Mouse (Mus musculus): ENCODE data around the gene Ptpn3. TPM values are rescaled to one million over a fixed set of nuclear protein-coding genes. Genes with fewer than 3 reads are reported as not detected.
"Not testable (repeated sequence)": the region's sequence is repeated elsewhere in the genome, so short reads cannot be mapped to it uniquely, and the experiment has no call there.

The Ptpn3 gene
- total and polyA plus RNA-seq, 3 experiments: 10.7 to 41.5 (median 32.4) TPM

- Histone ChIP-seq H3K4me3 (no peak overlapping the region), H3K79me2 (replicated peaks; ENCODE audit: control insufficient read depth, insufficient read depth, low read length) (no peaks in the 10 kb centered on the region), H3K27ac (peak overlapping the region; percentile 26; the same call in 1 of the 2 replicates), H3K36me3 (ENCODE audit: control insufficient read depth, insufficient read depth, low read length) (no peaks in the 10 kb centered on the region), H3K4me1 (ENCODE audit: control insufficient read depth, insufficient read depth, low read length) (peaks cover 4% of the 10 kb centered on the region; the same call in 1 of the 2 replicates), H3K9ac (ENCODE audit: low read depth, low read length) (no peak overlapping the region), H3K27me3 (ENCODE audit: control insufficient read depth, insufficient read depth, low read length) (no peaks in the 10 kb centered on the region)
- 13% methylated on average over 8 of the region's 8 CpGs for WGBS
- intact Hi-C loops (cut with DNase I): loop anchor here (1.0 kb wide), 2 partner anchors 45 to 210 kb away; no protein-coding TSS in a partner anchor
- TF ChIP-seq EP300 (IDR thresholded peaks at IDR 0.05; ENCODE audit: insufficient read depth, low read depth, low read length): 0 out of 2 replicates have a peak, but pooled peaks have one; percentile 68
- TF ChIP-seq POLR2A (IDR thresholded peaks at IDR 0.05; ENCODE audit: insufficient read depth, low read depth, low read length): no peak
- TF ChIP-seq CTCF (IDR thresholded peaks at IDR 0.05): no peak; the same call in 1 of the 2 replicates
- DNase-seq: peak; percentile 59 to 62
Measured at GRCm38 (mm10) chr4:57275116-57275743, 26.4 kb downstream of the Ptpn3 start.

DNA sequence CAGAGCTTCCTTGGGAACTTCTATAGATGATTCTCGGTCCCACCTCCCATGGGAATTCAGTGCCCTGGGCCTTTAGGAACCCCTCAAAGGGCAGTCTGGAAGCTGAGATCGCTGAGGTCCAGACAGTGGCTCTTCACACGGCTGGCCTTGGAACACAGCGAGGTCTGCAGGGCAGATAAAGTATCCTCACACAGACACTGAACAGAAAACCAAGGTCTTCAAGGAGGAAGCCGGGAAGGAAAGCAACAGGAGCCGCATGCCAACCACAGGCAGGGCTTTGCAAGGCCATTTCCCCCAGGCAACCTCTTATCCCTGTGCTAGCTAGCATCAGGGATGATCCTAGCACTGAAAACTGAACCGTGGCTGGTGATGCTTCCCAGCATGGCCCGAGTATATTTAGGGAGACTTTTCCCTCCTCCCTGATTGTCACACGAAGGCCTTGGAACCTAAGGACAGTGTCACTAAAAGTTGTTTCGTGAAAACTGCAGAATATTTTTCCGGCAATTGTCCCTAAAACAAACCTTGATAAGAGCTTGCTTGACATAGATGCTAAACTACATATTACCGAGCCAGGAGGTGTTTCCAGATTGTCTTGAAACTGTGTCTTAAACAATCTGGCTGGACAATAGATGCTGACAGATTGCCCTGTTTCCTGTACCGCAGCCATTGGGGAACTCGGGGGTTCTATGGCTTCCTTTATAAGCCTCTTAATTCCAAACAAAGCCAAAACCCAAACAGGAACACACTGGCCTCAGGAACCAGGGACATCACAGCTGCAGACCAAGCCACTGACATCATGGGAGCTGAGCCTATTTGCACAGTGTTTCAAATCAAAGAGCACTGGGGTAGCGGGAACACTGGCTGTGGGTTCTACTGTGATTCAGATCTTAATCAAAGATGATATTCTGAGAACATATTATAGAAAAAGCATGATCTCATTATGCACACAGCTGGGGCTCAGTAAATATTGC, 27.8 kb downstream of the Ptpn3 start:
- TF ChIP-seq CTCF (IDR thresholded peaks at IDR 0.05) (no peak), EP300 (IDR thresholded peaks at IDR 0.05; ENCODE audit: insufficient read depth, low read depth, low read length) (no peak), POLR2A (IDR thresholded peaks at IDR 0.05; ENCODE audit: insufficient read depth, low read depth, low read length) (no peak)
- intact Hi-C loops (cut with DNase I): no loop called here
- no peak for DNase-seq
- Histone ChIP-seq H3K27ac (no peak overlapping the region; the same call in 1 of the 2 replicates), H3K36me3 (ENCODE audit: control insufficient read depth, insufficient read depth, low read length) (no peaks in the 10 kb centered on the region), H3K4me1 (ENCODE audit: control insufficient read depth, insufficient read depth, low read length) (peaks cover 1% of the 10 kb centered on the region; the same call in 1 of the 2 replicates), H3K79me2 (replicated peaks; ENCODE audit: control insufficient read depth, insufficient read depth, low read length) (no peaks in the 10 kb centered on the region), H3K9ac (ENCODE audit: low read depth, low read length) (no peak overlapping the region), H3K27me3 (ENCODE audit: control insufficient read depth, insufficient read depth, low read length) (no peaks in the 10 kb centered on the region), H3K4me3 (no peak overlapping the region)
- WGBS: 39% methylated on average over 15 of the region's 15 CpGs

- H3K79me2 ChIP-seq (replicated peaks; ENCODE audit: control insufficient read depth, insufficient read depth, low read length): no peaks in the 10 kb centered on the region
- 74% methylated on average over 8 of the region's 8 CpGs for WGBS
- intact Hi-C loops (cut with DNase I): no loop called here
- peaks cover 3% of the 10 kb centered on the region; the same call in 1 of the 2 replicates for H3K4me1 ChIP-seq (ENCODE audit: control insufficient read depth, insufficient read depth, low read length)
- H3K27me3 ChIP-seq (ENCODE audit: control insufficient read depth, insufficient read depth, low read length): no peaks in the 10 kb centered on the region
- H3K4me3 ChIP-seq: no peak overlapping the region
- no peak overlapping the region for H3K27ac ChIP-seq
- TF ChIP-seq CTCF (IDR thresholded peaks at IDR 0.05): peak; percentile 58
- TF ChIP-seq POLR2A (IDR thresholded peaks at IDR 0.05; ENCODE audit: insufficient read depth, low read depth, low read length): no peak
- no peak for DNase-seq
- no peaks in the 10 kb centered on the region for H3K36me3 ChIP-seq (ENCODE audit: control insufficient read depth, insufficient read depth, low read length)
- H3K9ac ChIP-seq (ENCODE audit: low read depth, low read length): no peak overlapping the region
Measured at GRCm38 (mm10) chr4:57270991-57271390, 30.6 kb downstream of the Ptpn3 start.

GRCm38 (mm10) chr4:57270489-57270888, 31.1 kb downstream of the Ptpn3 start:
- H3K36me3 ChIP-seq (ENCODE audit: control insufficient read depth, insufficient read depth, low read length); H3K79me2 ChIP-seq (replicated peaks; ENCODE audit: control insufficient read depth, insufficient read depth, low read length); H3K27ac ChIP-seq; H3K4me1 ChIP-seq (ENCODE audit: control insufficient read depth, insufficient read depth, low read length); DNase-seq; H3K27me3 ChIP-seq (ENCODE audit: control insufficient read depth, insufficient read depth, low read length); H3K9ac ChIP-seq (ENCODE audit: low read depth, low read length); H3K4me3 ChIP-seq; intact Hi-C loops (cut with DNase I): not testable (repeated sequence)
- WGBS: 85% methylated on average over 5 of the region's 5 CpGs

DNA sequence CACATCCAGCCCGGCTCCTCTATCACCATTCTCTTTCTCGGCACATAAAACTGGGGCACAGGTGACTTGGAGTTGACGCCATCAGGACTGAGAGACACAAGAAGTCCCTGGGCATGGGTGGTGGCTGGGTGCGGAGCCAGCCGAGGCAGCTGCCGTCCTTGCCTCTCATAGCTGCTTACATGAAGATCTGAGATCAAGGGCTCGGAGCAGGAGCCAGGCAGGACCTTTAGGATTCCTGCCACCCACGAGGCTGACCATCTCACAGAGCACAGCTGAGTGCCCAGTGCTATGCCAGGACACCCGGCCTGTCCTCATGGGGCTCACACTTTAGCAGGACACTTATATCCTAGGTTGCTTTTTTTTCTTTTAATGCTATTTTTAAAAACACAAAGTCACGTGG, 32.3 kb downstream of the Ptpn3 start:
- Histone ChIP-seq H3K4me1 (ENCODE audit: control insufficient read depth, insufficient read depth, low read length) (peaks cover 3% of the 10 kb centered on the region; the same call in 1 of the 2 replicates), H3K36me3 (ENCODE audit: control insufficient read depth, insufficient read depth, low read length) (no peaks in the 10 kb centered on the region), H3K4me3 (no peak overlapping the region), H3K79me2 (replicated peaks; ENCODE audit: control insufficient read depth, insufficient read depth, low read length) (no peaks in the 10 kb centered on the region), H3K27me3 (ENCODE audit: control insufficient read depth, insufficient read depth, low read length) (no peaks in the 10 kb centered on the region), H3K9ac (ENCODE audit: low read depth, low read length) (no peak overlapping the region), H3K27ac (no peak overlapping the region; the same call in 1 of the 2 replicates)
- WGBS: 76% methylated on average over 10 of the region's 10 CpGs
- no peak for TF ChIP-seq EP300 (IDR thresholded peaks at IDR 0.05; ENCODE audit: insufficient read depth, low read depth, low read length)
- no peak for TF ChIP-seq CTCF (IDR thresholded peaks at IDR 0.05)
- no peak for TF ChIP-seq POLR2A (IDR thresholded peaks at IDR 0.05; ENCODE audit: insufficient read depth, low read depth, low read length)
- no peak for DNase-seq
- intact Hi-C loops (cut with DNase I): no loop called here

GRCm38 (mm10) chr4:57268330-57268729, 33.3 kb downstream of the Ptpn3 start:
- Histone ChIP-seq H3K9ac (ENCODE audit: low read depth, low read length) (no peak overlapping the region), H3K4me3 (no peak overlapping the region), H3K36me3 (ENCODE audit: control insufficient read depth, insufficient read depth, low read length) (no peaks in the 10 kb centered on the region), H3K27ac (no peak overlapping the region; the same call in 1 of the 2 replicates), H3K79me2 (replicated peaks; ENCODE audit: control insufficient read depth, insufficient read depth, low read length) (no peaks in the 10 kb centered on the region), H3K27me3 (ENCODE audit: control insufficient read depth, insufficient read depth, low read length) (no peaks in the 10 kb centered on the region), H3K4me1 (ENCODE audit: control insufficient read depth, insufficient read depth, low read length) (peaks cover 2% of the 10 kb centered on the region; the same call in 1 of the 2 replicates)
- no peak for TF ChIP-seq POLR2A (IDR thresholded peaks at IDR 0.05; ENCODE audit: insufficient read depth, low read depth, low read length)
- no peak for TF ChIP-seq CTCF (IDR thresholded peaks at IDR 0.05)
- TF ChIP-seq EP300 (IDR thresholded peaks at IDR 0.05; ENCODE audit: insufficient read depth, low read depth, low read length): no peak
- 46% methylated on average over 8 of the region's 8 CpGs for WGBS
- DNase-seq: peak in 1 of 2 experiments; percentile 55
- intact Hi-C loops (cut with DNase I): no loop called here
